Mouse (Mus musculus): ENCODE results near the gene Tns2.
"Not testable (repeated sequence)": the region's sequence is repeated elsewhere in the genome, so short reads cannot be mapped to it uniquely, and the experiment has no call there.

The Tns2 gene

GRCm38 (mm10) chr15:102100161-102100981 is at the start of gene Tns2:
Gene Tns2, plus strand, starts transcription at chr15:102100413.
- DNase-seq = peak; percentile 94

GRCm38 (mm10) chr15:102051920-102052683 is 48.1 kb upstream of the Tns2 start:
- DNase-seq = peak; percentile 29

- DNase-seq = no peak
These were observed 43.6 kb upstream of the Tns2 start for GRCm38 (mm10) chr15:102056495-102057174.

GRCm38 (mm10) chr15:102065661-102066325 is 34.4 kb upstream of the Tns2 start:
- peak; percentile 87 for DNase-seq

GRCm38 (mm10) chr15:102070476-102071467 is 29.4 kb upstream of the Tns2 start:
- DNase-seq = no peak

- DNase-seq = no peak
These were observed 27.2 kb upstream of the Tns2 start for GRCm38 (mm10) chr15:102072963-102073558.

GRCm38 (mm10) chr15:102073559-102074069 is 26.6 kb upstream of the Tns2 start, which contains the start of gene Eif4b:
Gene Eif4b, plus strand, starts transcription at chr15:102073773.
- peak; percentile 99 for DNase-seq

GRCm38 (mm10) chr15:102074070-102074731 is 26.0 kb upstream of the Tns2 start:
- DNase-seq = peak; percentile 72

- DNase-seq = no peak
These were observed 25.2 kb upstream of the Tns2 start for GRCm38 (mm10) chr15:102074876-102075585.

- DNase-seq = no peak
These were observed 23.0 kb upstream of the Tns2 start for GRCm38 (mm10) chr15:102077111-102077677.

GRCm38 (mm10) chr15:102079221-102079620 is 21.0 kb upstream of the Tns2 start:
- no peak for DNase-seq

GRCm38 (mm10) chr15:102079924-102080323 is 20.3 kb upstream of the Tns2 start:
- not testable (repeated sequence) for DNase-seq

GRCm38 (mm10) chr15:102080429-102080828 is 19.8 kb upstream of the Tns2 start:
- no peak for DNase-seq

GRCm38 (mm10) chr15:102082148-102082547 is 18.1 kb upstream of the Tns2 start:
- peak; percentile 53 for DNase-seq

GRCm38 (mm10) chr15:102083028-102083427 is 17.2 kb upstream of the Tns2 start:
- DNase-seq = no peak

- DNase-seq = no peak
These were observed 10.2 kb upstream of the Tns2 start for GRCm38 (mm10) chr15:102089914-102090585.

- DNase-seq = no peak
These were observed 9.0 kb upstream of the Tns2 start for GRCm38 (mm10) chr15:102091063-102091679.

- DNase-seq = no peak
These were observed 8.5 kb upstream of the Tns2 start for GRCm38 (mm10) chr15:102091688-102092087.

Measured in kidney, adult 11 months (tissue).